Mouse (Mus musculus) forebrain, embryonic 15.5 days (tissue): ENCODE measurements around the gene Sufu. TPM values are rescaled to one million over a fixed set of nuclear protein-coding genes. Genes with fewer than 3 reads are reported as not detected.

Experiments used
- ATAC-seq: fragments of 200-750 bp; cut with Nextera tagmentation; replicated peaks from 2 replicates; pipeline ENCODE4 v1.8.0; 2017; ENCODE audit warnings: mild to moderate bottlenecking, moderate TSS enrichment, moderate library complexity
- H3K27ac ChIP-seq: fragments of 300-500 bp; sonication (generic); replicated peaks from 2 replicates; pipeline ENCODE4 v1.5.1; 2015; ENCODE audit warnings: mild to moderate bottlenecking, inconsistent platforms
- H3K27me3 ChIP-seq: fragments of 300-500 bp; sonication (generic); 2 replicates; pipeline ENCODE4 v1.6.1; 2015; ENCODE audit warnings: inconsistent platforms
- H3K36me3 ChIP-seq: fragments of 300-500 bp; sonication (generic); 2 replicates; pipeline ENCODE4 v1.6.1; 2015; ENCODE audit warnings: mild to moderate bottlenecking, inconsistent platforms
- H3K4me1 ChIP-seq: fragments of 300-500 bp; sonication (generic); 2 replicates; pipeline ENCODE4 v1.6.1; 2015; ENCODE audit warnings: inconsistent platforms
- H3K4me2 ChIP-seq: fragments of 300-500 bp; sonication (generic); replicated peaks from 2 replicates; pipeline ENCODE4 v1.6.1; 2015; ENCODE audit warnings: mild to moderate bottlenecking, inconsistent platforms
- H3K4me3 ChIP-seq: fragments of 300-500 bp; sonication (generic); 2 replicates; pipeline ENCODE4 v1.5.1; 2015; ENCODE audit warnings: mild to moderate bottlenecking, inconsistent platforms
- H3K9ac ChIP-seq: fragments of 300-500 bp; sonication (generic); replicated peaks from 2 replicates; pipeline ENCODE4 v1.6.1; 2015; ENCODE audit warnings: mild to moderate bottlenecking, inconsistent platforms
- H3K9me3 ChIP-seq: fragments of 300-500 bp; sonication (generic); 2 replicates; pipeline ENCODE4 v1.6.1; 2016; ENCODE audit warnings: inconsistent platforms
- WGBS: fragments of 180-500 bp; shearing (Covaris S2); methylation state at CpG from one replicate; pipeline ENCODE4 v1.1.7; 2015; ENCODE audit warnings: mixed read lengths; 5-methylcytosine and 5-hydroxymethylcytosine counted together
- polyA plus RNA-seq: library from polyadenylated mRNA; unstranded; fragments of >200 nt; fragmentation: Nextera tagmentation; extraction: Ambion mirVana; gene quantifications from 2 replicates; pipeline ENCODE4 v1.2.1, GENCODE M21; 2015

Gene Sufu
- polyA plus RNA-seq, 1 experiment from 2014 or later = 30.5 TPM

DNA sequence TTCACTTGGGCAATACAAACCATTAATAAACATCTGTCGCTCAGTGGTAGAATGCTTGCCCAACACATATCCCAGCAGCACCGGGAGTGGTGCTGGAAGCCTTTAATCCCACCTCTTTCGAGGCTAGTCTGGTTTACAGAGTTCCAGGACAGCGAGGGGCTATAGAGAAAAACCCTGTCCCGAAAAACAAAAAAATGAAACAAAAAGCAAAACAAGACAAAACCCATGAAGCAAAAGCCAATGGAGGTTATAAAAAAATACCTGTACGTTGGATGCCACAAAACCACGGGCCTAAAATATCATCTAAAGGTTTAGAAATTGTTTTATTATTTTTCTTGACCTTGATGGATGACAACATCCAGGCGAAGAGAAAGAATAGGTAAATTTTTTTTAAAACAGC is 587 bp upstream of the Sufu start:
- Histone ChIP-seq H3K4me1 (peaks cover 45% of the 10 kb centered on the region), H3K9me3 (no peaks in the 10 kb centered on the region), H3K4me2 (peak overlapping the region; percentile 94), H3K36me3 (no peaks in the 10 kb centered on the region), H3K9ac (peak overlapping the region; percentile 94), H3K4me3 (peak overlapping the region; percentile 92), H3K27ac (peak overlapping the region; percentile 93), H3K27me3 (no peaks in the 10 kb centered on the region)
- 14% methylated on average over 8 of the region's 8 CpGs for WGBS
- ATAC-seq = no peak

- under 1% methylated on average over 19 of the region's 19 CpGs for WGBS
- H3K27ac ChIP-seq = peak overlapping the region; percentile 88
- no peak for ATAC-seq
Observed at GRCm38 (mm10) chr19:46397436-46398001, 823 bp downstream of the Sufu start.

DNA sequence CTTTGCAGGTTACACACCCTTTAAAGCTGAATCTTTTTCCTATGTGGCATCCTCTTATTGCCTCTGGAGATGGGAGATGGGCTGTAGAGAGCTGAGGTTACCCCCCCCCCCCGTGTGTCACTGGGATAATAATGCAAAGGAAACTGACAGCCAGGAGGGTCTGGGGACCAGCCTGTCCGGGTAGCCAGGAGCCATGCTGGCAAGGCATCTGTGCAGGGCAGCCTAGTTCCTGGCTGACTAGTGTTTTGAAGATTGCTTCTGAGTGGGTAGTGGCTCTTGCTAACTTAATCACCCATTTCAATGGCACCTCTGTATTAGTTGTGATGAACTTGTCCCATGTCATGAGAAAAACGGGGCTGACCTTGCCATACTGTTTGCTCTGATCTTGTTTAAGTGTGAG is 1.7 kb downstream of the Sufu start:
- 41% methylated on average over 3 of the region's 3 CpGs for WGBS
- Histone ChIP-seq H3K36me3 (peaks cover 8% of the 10 kb centered on the region), H3K27ac (no peak overlapping the region), H3K9ac (peak overlapping the region; percentile 84; the same call in 1 of the 2 replicates), H3K4me1 (peaks cover 42% of the 10 kb centered on the region), H3K9me3 (no peaks in the 10 kb centered on the region), H3K4me3 (peak overlapping the region; percentile 93), H3K4me2 (peak overlapping the region; percentile 94), H3K27me3 (no peaks in the 10 kb centered on the region)
- ATAC-seq = no peak

More at GRCm38 (mm10) chr19:46397436-46398001, 823 bp downstream of the Sufu start:
- peaks cover 45% of the 10 kb centered on the region for H3K4me1 ChIP-seq
- peak overlapping the region; percentile 94 for H3K4me2 ChIP-seq
- H3K36me3 ChIP-seq = no peaks in the 10 kb centered on the region
- peak overlapping the region; percentile 84 for H3K9ac ChIP-seq
- H3K4me3 ChIP-seq = peak overlapping the region; percentile 93
- H3K9me3 ChIP-seq = no peaks in the 10 kb centered on the region
- no peaks in the 10 kb centered on the region for H3K27me3 ChIP-seq

- Histone ChIP-seq H3K9me3 (no peaks in the 10 kb centered on the region), H3K4me3 (no peak overlapping the region), H3K27me3 (no peaks in the 10 kb centered on the region), H3K4me2 (no peak overlapping the region), H3K27ac (no peak overlapping the region), H3K36me3 (peaks cover 14% of the 10 kb centered on the region), H3K9ac (peak overlapping the region; percentile 13; the same call in 1 of the 2 replicates), H3K4me1 (peaks cover 33% of the 10 kb centered on the region)
- ATAC-seq = no peak
- 89% methylated on average over 6 of the region's 6 CpGs for WGBS
Observed at GRCm38 (mm10) chr19:46399372-46399771, 2.7 kb downstream of the Sufu start.

DNA sequence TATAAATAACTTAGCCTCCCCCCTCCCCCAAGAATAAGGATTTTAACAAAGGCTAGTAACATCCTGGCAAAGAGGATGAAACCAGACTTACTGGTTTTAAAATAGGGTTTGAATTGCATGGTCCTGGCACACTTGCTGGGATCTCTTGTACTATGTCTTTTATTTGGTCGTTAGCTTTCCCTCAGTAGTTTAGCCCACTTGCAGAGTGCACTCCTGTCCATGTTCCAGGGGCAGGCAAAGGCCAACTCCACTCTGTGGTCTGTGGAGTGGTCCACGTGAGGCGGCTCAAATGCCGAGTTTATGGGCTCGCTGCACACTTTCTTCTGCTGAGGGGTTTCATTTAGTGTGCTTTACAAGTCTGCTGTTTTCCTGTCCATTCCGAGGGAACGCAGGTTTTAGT is 3.2 kb downstream of the Sufu start:
- WGBS = 68% methylated on average over 7 of the region's 7 CpGs
- Histone ChIP-seq H3K4me2 (no peak overlapping the region), H3K36me3 (peaks cover 14% of the 10 kb centered on the region), H3K9me3 (no peaks in the 10 kb centered on the region), H3K4me1 (peaks cover 30% of the 10 kb centered on the region), H3K27me3 (no peaks in the 10 kb centered on the region), H3K9ac (no peak overlapping the region; the same call in 1 of the 2 replicates), H3K27ac (no peak overlapping the region), H3K4me3 (no peak overlapping the region)
- ATAC-seq = no peak

DNA sequence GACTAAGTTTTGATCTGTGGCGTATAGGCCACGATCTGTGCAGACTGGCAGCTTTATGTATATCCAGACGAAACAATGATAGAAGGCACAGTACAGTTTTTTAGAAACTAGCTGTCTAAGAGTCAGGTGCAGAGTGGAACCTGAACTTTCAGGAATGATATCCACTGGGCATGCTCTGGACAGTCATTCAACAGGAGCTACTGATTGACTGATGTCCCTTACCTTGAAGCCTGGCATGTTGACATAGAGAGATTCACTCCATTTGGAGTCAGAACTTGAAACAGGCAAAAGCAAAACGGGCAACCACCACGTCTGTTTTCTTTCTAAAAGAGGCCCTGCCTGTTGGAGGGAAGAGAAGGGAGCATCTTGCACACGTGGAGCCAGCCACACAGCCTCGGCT is 3.9 kb downstream of the Sufu start:
- H3K4me3 ChIP-seq = no peak overlapping the region
- H3K4me2 ChIP-seq = no peak overlapping the region
- no peaks in the 10 kb centered on the region for H3K9me3 ChIP-seq
- no peak overlapping the region for H3K27ac ChIP-seq
- no peak overlapping the region for H3K9ac ChIP-seq
- no peak for ATAC-seq
- WGBS = 87% methylated on average over 7 of the region's 7 CpGs
- peaks cover 30% of the 10 kb centered on the region for H3K4me1 ChIP-seq
- H3K27me3 ChIP-seq = no peaks in the 10 kb centered on the region
- H3K36me3 ChIP-seq = peaks cover 14% of the 10 kb centered on the region

GRCm38 (mm10) chr19:46404030-46404429 is 7.3 kb downstream of the Sufu start:
- ATAC-seq = no peak
- Histone ChIP-seq H3K4me3 (no peak overlapping the region), H3K9ac (no peak overlapping the region), H3K4me1 (peaks cover 5% of the 10 kb centered on the region), H3K4me2 (no peak overlapping the region), H3K27me3 (no peaks in the 10 kb centered on the region), H3K9me3 (no peaks in the 10 kb centered on the region), H3K27ac (no peak overlapping the region), H3K36me3 (peaks cover 14% of the 10 kb centered on the region)
- WGBS = 89% methylated on average over 1 of the region's 1 CpGs

DNA sequence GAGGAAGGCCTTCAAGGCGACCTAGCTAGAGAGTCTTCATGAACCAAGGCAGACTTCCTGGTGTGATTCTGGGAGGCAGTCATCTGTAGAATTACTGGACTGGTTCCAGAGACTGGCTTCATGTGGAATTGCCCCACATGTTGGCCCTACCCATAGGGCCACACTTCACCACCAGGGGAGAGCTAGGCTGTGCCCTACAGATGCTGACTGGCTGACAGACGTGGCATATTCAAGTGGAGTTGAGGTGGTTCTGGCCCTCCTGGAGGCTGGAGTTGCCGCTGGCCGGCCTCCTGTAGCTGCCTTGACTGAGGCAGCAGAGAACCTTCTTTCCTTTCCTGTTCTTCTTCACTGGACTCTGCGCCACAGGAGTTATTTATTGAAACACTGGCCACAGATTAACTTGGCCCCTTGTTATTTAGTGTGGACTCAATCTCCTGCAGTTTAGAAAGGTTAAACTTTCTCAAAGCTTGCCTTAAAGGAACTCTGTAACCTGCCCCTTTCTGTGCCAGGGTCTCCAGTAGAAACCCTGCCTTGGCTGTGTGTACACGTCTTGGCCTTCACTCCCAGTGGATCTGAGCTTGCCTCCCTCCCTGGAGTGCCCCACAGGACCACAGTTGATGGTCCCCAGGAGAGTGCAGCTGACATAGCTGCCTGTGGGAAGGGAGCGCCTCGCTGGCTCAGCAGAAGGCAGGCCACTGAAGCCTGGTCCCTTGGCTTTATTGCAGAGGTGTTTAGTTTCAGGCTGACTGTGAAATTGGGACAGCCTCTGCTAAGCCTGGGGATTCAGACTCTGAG is 10.1 kb downstream of the Sufu start:
- WGBS = 79% methylated on average over 8 of the region's 8 CpGs
- peaks cover 14% of the 10 kb centered on the region for H3K36me3 ChIP-seq
- no peak for ATAC-seq

GRCm38 (mm10) chr19:46409506-46409905 is 12.8 kb downstream of the Sufu start:
- Histone ChIP-seq H3K27me3 (no peaks in the 10 kb centered on the region), H3K9me3 (no peaks in the 10 kb centered on the region)

More for the DNA sequence above, 10.1 kb downstream of the Sufu start:
- no peak overlapping the region for H3K4me3 ChIP-seq
- H3K27ac ChIP-seq = no peak overlapping the region
- no peak overlapping the region for H3K9ac ChIP-seq
- H3K4me1 ChIP-seq = no peaks in the 10 kb centered on the region
- no peaks in the 10 kb centered on the region for H3K27me3 ChIP-seq
- H3K9me3 ChIP-seq = no peaks in the 10 kb centered on the region
- H3K4me2 ChIP-seq = no peak overlapping the region

DNA sequence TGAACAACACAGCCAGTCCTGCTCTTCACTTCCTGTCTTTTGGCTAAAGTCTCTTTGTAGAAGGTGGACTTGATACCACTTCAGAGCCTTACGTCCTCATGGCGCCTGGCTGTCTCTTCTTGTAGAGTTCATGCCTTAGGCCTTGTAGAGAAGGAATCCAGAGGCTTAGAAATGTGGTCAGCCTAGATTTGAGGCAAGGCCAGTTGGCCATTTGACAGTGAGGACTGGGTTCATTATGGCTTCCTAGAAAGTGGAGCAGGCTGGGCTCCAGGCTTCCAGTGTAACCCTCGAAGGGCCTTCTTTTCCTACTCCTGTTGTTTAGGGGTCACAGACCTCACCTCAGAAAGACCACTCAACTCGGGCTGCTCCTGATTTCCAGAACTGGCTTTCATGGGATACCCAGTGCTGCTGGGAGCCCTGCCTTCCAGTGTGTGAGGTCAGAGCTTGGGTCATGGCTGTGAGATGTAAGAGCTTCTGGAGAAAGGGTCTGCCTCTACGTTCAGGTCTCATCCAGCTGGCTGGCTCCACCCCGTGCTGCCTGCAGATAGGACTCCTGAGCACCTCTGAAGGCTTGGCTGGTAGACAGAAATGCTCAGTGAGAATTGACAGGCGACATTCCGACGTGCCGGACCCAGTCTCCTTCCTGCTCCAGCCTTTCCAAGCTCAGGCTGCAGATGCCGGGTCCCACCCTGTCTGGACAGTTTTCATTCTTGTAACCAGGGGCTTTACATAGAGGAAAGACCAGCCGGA is 15.5 kb downstream of the Sufu start:
- no peak overlapping the region for H3K4me3 ChIP-seq
- WGBS = 90% methylated on average over 12 of the region's 12 CpGs
- ATAC-seq = no peak
- H3K9ac ChIP-seq = no peak overlapping the region
- H3K27ac ChIP-seq = no peak overlapping the region
- H3K4me2 ChIP-seq = no peak overlapping the region
- no peaks in the 10 kb centered on the region for H3K9me3 ChIP-seq
- H3K27me3 ChIP-seq = no peaks in the 10 kb centered on the region
- H3K4me1 ChIP-seq = 0 out of 2 replicates have a peak, but pooled peaks cover 3% of the 10 kb centered on the region
- H3K36me3 ChIP-seq = no peaks in the 10 kb centered on the region

More at GRCm38 (mm10) chr19:46409506-46409905, 12.8 kb downstream of the Sufu start:
- Histone ChIP-seq H3K36me3 (no peaks in the 10 kb centered on the region), H3K9ac (no peak overlapping the region), H3K4me2 (no peak overlapping the region), H3K4me1 (no peaks in the 10 kb centered on the region), H3K27ac (no peak overlapping the region), H3K4me3 (no peak overlapping the region)
- no peak for ATAC-seq
- 90% methylated on average over 3 of the region's 3 CpGs for WGBS

DNA sequence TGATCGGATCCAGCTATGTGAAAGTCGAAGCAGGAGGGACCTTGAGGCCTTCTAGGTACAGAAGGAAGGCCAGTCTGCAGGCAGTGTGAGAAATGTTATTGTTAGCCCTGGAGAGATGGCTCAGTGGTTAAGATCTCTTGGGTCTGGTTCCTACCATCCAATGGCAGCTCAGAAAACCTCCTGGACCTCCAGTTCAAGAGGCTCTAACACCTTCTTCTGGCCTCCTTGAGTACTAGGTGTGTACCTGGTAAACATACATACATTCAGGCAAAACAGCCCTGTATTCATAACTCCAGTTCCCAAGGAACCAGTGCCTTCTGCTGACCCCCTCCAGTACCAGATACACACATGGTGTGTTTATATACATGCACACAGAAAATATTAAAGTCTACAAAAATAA is 17.3 kb downstream of the Sufu start:
- H3K27ac ChIP-seq = no peak overlapping the region
- no peaks in the 10 kb centered on the region for H3K9me3 ChIP-seq
- no peaks in the 10 kb centered on the region for H3K27me3 ChIP-seq
- H3K4me1 ChIP-seq = 0 out of 2 replicates have a peak, but pooled peaks cover 3% of the 10 kb centered on the region
- no peak overlapping the region for H3K9ac ChIP-seq
- WGBS = 98% methylated on average over 2 of the region's 2 CpGs
- H3K36me3 ChIP-seq = no peaks in the 10 kb centered on the region
- H3K4me2 ChIP-seq = no peak overlapping the region
- H3K4me3 ChIP-seq = no peak overlapping the region
- no peak for ATAC-seq

DNA sequence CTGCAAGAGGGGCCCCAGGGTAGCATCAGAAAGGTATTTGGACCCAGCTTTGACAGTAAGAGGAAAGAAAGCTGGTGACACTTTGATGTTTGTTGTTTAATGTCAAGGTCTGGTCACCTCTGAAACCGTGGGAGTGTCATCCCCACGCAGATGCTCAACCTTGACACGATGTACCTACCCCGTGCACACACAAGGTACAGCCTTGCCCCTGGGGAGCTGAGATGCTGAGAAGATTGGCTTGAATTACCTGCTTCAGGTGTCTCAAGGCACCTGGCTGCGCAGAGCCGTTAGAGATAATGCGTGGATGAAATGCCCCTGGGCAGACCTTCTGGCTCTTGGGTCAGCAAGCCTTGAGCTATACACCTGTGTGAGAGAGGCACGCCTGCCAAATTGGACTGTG is 17.8 kb downstream of the Sufu start:
- no peak for ATAC-seq
- Histone ChIP-seq H3K27me3 (no peaks in the 10 kb centered on the region), H3K27ac (no peak overlapping the region), H3K9me3 (no peaks in the 10 kb centered on the region), H3K36me3 (no peaks in the 10 kb centered on the region), H3K4me3 (no peak overlapping the region), H3K4me1 (0 out of 2 replicates have a peak, but pooled peaks cover 3% of the 10 kb centered on the region), H3K4me2 (no peak overlapping the region), H3K9ac (no peak overlapping the region)
- 94% methylated on average over 8 of the region's 8 CpGs for WGBS
